Mouse (Mus musculus): ENCODE results near the gene Itpk1. TPM values are rescaled to one million over a fixed set of nuclear protein-coding genes. Genes with fewer than 3 reads are reported as not detected.
"Not testable (repeated sequence)": the region's sequence is repeated elsewhere in the genome, so short reads cannot be mapped to it uniquely, and the experiment has no call there.

Itpk1 gene
- polyA plus RNA-seq, 1 experiment from 2014 or later = 39.1 TPM

DNA sequence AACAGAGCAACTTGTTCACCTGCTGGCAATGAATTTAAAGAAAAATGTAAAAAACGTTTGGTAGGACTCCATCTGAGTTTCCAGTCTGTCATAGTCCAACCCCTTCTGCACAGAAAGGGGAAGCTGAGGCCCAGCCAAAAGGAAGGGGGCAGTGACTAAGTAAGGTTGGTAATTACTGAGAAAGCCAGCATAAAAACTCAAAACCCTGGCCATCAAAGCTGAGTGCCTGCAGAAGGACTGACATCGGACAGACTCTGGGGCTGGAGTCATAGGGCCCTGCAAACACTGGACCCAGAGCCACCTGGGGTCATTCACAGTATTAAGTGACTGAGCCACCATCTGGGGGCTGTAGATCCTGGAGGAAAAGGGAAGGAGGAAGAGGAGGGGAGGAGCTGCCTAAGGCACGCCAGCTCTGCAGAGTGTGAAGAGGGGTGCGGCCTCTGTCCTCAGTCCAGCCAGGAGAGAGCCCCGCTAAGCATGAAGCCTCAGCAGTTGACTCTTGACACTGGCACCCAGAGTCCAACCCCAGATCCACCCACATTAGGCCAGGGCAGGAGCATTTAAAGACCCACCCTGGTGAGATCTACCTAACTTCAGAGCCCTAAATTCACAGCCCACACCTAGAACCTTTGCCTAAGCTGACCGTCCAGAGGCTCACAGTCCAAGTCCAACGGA is 58.0 kb downstream of the Itpk1 start:
- WGBS = 73% methylated on average over 7 of the region's 7 CpGs
- no peaks in the 10 kb centered on the region for H3K36me3 ChIP-seq
- H3K4me3 ChIP-seq (replicated peaks) = no peak overlapping the region
- H3K9me3 ChIP-seq = no peaks in the 10 kb centered on the region
- H3K9ac ChIP-seq = no peak overlapping the region
- H3K4me2 ChIP-seq (replicated peaks) = no peak overlapping the region
- ATAC-seq = peak; percentile 25
- peaks cover 24% of the 10 kb centered on the region for H3K4me1 ChIP-seq (replicated peaks)
- H3K27me3 ChIP-seq (replicated peaks) = no peaks in the 10 kb centered on the region
- H3K27ac ChIP-seq = peak overlapping the region; percentile 58; the same call in 1 of the 2 replicates

DNA sequence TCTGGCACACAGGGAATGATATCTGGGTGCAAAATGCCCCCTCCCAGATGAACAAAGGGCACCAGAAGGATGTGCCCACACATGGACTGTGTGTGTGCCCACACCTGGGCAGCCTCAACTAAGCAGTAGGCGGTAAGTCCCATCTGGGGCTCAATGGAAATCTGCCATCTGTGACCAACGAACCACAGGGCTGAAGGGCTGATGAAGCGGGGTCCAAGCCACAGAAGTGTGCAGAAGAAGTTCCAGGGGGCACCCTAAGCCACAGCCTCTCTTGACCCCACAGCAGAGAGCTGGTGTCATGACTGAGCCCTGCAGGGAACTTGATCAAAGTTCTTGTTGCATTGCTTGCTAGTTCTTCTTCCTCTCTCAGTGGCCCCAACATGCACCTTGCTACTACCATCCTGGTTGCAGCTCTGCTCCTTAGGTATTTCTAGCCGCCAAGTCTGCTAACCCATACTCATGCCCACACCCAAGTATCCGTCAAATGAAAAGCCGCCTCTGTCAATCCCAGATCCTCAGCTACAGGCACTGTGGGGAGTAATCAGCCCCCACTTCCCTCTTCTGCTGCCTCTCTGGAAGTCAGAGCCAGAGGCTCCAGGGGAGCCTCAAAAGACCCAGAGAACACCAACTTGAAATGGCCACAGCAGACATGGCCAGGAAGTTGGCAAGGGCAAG is 58.7 kb downstream of the Itpk1 start:
- no peaks in the 10 kb centered on the region for H3K27me3 ChIP-seq (replicated peaks)
- no peak overlapping the region for H3K9ac ChIP-seq
- ATAC-seq = no peak
- no peaks in the 10 kb centered on the region for H3K36me3 ChIP-seq
- no peaks in the 10 kb centered on the region for H3K9me3 ChIP-seq
- WGBS = 88% methylated on average over 6 of the region's 6 CpGs
- no peak overlapping the region for H3K4me2 ChIP-seq (replicated peaks)
- peak overlapping the region; percentile 58; the same call in 1 of the 2 replicates for H3K27ac ChIP-seq
- peaks cover 24% of the 10 kb centered on the region for H3K4me1 ChIP-seq (replicated peaks)
- no peak overlapping the region for H3K4me3 ChIP-seq (replicated peaks)

DNA sequence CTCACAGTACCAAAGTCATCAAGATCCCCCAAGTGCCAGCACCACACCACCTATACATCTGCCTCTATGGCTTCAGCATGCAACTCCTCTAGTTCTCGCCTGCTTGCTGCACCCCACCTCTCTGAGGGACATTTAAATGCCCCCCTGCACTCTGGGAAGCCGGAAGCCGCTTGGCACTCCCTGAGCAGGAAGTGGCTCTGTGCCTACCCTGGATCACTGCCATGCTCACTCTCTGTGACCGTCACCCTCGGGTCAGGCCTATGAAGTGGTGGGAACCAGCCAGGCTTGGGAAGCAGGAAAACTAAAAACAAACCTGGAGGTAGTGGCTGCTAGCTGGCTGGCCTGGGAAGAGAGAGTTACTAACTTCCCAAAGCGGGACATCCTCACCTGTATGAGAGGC is 61.4 kb downstream of the Itpk1 start:
- Histone ChIP-seq H3K4me3 (replicated peaks) (no peak overlapping the region), H3K4me2 (replicated peaks) (no peak overlapping the region), H3K9ac (no peak overlapping the region), H3K9me3 (no peaks in the 10 kb centered on the region), H3K4me1 (replicated peaks) (peaks cover 27% of the 10 kb centered on the region), H3K36me3 (no peaks in the 10 kb centered on the region), H3K27me3 (replicated peaks) (no peaks in the 10 kb centered on the region), H3K27ac (no peak overlapping the region)
- WGBS = 83% methylated on average over 6 of the region's 6 CpGs
- no peak for ATAC-seq

DNA sequence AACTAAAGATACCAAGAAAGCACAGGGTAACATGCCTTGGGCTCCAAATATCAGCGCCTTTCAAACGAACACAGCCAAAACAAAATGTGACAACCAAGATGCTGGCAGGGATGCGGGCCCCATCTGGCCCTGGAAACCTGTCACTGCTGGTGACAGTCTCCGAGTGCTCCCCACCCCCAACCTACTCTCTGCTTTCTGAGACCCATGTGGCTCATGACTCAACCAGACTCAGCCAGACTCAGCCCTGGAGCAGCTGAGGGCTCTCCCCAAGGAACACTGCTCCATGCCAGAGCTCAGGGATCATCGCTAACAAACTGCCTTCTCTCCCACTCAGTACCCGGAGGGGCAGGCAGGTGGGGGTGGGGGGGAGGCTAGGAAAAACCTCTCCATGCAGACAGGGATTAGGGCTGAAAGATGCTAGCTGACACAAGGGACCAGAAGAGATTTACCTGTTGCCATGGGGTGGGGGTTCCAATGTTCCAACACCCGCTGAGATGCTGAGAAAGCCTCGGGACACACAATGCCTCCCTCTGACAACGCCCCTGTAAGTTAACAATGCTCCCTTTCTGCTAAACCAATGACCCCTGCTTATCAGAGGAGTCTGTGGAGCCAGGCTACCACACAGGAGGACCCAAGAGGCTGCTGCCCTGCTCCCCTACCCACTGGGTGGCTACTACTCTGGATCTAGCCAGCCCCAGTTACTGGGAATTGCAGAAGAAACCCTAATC is 64.1 kb downstream of the Itpk1 start:
- Histone ChIP-seq H3K27ac (no peak overlapping the region), H3K4me1 (replicated peaks) (peaks cover 6% of the 10 kb centered on the region; the same call in 1 of the 2 replicates), H3K4me2 (replicated peaks) (no peak overlapping the region), H3K27me3 (replicated peaks) (no peaks in the 10 kb centered on the region), H3K36me3 (no peaks in the 10 kb centered on the region), H3K4me3 (replicated peaks) (no peak overlapping the region), H3K9ac (no peak overlapping the region), H3K9me3 (no peaks in the 10 kb centered on the region)
- peak; percentile 27; the same call in 1 of the 2 replicates for ATAC-seq
- WGBS = 63% methylated on average over 9 of the region's 9 CpGs

DNA sequence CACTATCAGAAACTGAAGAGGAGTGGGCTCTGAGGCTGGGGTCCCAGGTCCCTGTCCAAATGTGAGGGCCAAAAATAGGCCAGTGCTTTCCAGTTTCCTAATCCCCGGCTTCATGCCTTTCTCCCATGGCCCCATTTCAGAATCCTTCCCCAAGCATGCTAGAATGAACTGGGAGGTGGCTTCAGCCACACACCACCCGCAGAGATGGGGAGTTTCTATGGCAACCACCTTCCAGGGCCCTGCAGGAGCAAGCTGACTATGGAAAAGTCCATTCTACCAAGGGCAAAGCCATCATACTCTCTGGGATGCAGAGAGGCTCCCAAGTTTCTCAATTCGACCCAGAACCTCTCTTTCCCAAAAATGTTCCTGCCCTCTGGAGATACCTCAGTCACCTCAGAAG is 65.9 kb downstream of the Itpk1 start:
- no peaks in the 10 kb centered on the region for H3K27me3 ChIP-seq (replicated peaks)
- H3K9ac ChIP-seq = no peak overlapping the region
- WGBS = 73% methylated on average over 3 of the region's 3 CpGs
- H3K36me3 ChIP-seq = no peaks in the 10 kb centered on the region
- no peak overlapping the region for H3K4me3 ChIP-seq (replicated peaks)
- ATAC-seq = no peak
- no peak overlapping the region for H3K27ac ChIP-seq
- no peaks in the 10 kb centered on the region for H3K9me3 ChIP-seq
- no peak overlapping the region for H3K4me2 ChIP-seq (replicated peaks)
- peaks cover 5% of the 10 kb centered on the region; the same call in 1 of the 2 replicates for H3K4me1 ChIP-seq (replicated peaks)

DNA sequence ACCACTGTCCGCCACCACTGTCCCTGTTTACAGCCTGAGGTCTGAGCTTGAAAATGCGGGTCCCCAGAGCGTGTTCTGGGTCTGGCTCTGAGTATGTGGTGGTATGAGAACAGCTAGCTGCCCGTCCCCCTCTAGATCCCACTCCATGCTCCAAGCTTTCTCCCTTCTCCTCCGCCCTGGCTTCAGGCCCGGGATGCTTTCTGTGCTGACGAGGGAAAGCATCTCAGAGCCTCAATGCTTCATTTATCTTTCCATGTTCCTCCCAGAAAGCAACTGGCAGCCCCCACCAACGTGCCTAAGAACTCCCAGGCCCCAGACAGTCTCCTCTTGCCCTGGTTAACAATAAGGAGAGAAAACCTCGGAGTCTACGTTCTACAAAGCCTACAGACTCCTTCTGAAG is 67.5 kb downstream of the Itpk1 start:
- Histone ChIP-seq H3K4me1 (replicated peaks) (peaks cover 13% of the 10 kb centered on the region; the same call in 1 of the 2 replicates), H3K9me3 (no peaks in the 10 kb centered on the region), H3K36me3 (no peaks in the 10 kb centered on the region), H3K4me2 (replicated peaks) (no peak overlapping the region), H3K9ac (no peak overlapping the region), H3K27me3 (replicated peaks) (no peaks in the 10 kb centered on the region), H3K4me3 (replicated peaks) (no peak overlapping the region), H3K27ac (no peak overlapping the region)
- WGBS = 78% methylated on average over 10 of the region's 10 CpGs
- no peak for ATAC-seq

DNA sequence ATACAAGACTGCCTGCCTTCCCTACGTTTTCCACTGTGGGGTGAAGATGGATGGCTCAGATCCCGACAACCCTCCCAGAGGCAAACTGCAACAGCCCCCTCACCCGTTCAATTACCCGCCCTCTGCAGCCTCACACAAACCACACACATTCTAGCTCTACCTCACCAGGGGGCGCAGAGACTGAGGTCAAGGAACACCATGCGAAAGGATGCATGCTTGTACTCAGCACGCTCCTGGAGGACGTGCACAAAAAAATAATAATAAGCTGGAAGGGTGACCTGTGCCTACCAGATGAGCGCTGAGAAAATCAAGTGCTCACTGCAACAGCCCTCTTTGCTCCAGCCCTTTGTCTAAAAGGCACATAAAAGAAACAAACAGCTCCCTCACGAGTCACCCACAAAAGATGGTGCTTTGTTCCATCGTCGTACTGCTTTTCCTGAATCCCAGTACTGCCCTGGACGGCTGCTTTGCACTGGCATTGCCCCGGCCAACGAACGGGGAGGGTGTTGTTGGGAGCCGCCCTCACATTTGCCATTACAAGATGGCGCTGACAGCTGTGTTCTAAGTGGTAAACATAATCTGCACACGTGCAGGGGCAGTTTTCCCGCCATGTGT is 70.2 kb downstream of the Itpk1 start:
- no peaks in the 10 kb centered on the region for H3K9me3 ChIP-seq
- peaks cover 15% of the 10 kb centered on the region for H3K4me1 ChIP-seq (replicated peaks)
- no peak overlapping the region for H3K4me2 ChIP-seq (replicated peaks)
- no peaks in the 10 kb centered on the region for H3K27me3 ChIP-seq (replicated peaks)
- no peak overlapping the region for H3K9ac ChIP-seq
- no peak for ATAC-seq
- WGBS = 74% methylated on average over 20 of the region's 20 CpGs
- H3K36me3 ChIP-seq = no peaks in the 10 kb centered on the region
- no peak overlapping the region for H3K27ac ChIP-seq
- no peak overlapping the region for H3K4me3 ChIP-seq (replicated peaks)

DNA sequence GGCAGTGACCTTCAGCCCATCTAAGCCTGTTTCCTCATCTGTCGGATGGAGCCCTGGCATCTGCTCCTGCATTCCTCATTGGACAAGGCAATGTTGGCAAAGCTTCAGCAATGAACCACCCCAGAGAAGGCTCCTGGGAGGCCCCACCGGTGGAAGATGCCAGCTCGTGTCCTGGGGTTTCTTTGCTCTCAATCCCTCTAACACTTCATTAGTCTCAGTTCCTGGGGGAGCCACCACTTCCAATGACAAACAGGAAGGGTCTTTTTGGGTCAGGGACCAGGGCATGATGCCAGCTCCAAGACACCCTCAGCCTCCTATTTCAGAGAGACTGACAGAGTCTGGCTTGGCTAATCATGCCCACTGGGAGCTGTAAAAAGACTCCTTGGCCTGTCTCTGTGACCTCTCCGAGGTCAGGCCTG is 71.6 kb downstream of the Itpk1 start:
- H3K9me3 ChIP-seq = no peaks in the 10 kb centered on the region
- no peaks in the 10 kb centered on the region for H3K27me3 ChIP-seq (replicated peaks)
- no peaks in the 10 kb centered on the region for H3K36me3 ChIP-seq
- WGBS = 68% methylated on average over 4 of the region's 4 CpGs
- H3K27ac ChIP-seq = 0 out of 2 replicates have a peak overlapping the region, but pooled peaks have one; percentile 2
- no peak overlapping the region for H3K9ac ChIP-seq
- no peak overlapping the region for H3K4me2 ChIP-seq (replicated peaks)
- no peak overlapping the region for H3K4me3 ChIP-seq (replicated peaks)
- peaks cover 15% of the 10 kb centered on the region for H3K4me1 ChIP-seq (replicated peaks)
- ATAC-seq = peak; percentile 13; the same call in 1 of the 2 replicates

DNA sequence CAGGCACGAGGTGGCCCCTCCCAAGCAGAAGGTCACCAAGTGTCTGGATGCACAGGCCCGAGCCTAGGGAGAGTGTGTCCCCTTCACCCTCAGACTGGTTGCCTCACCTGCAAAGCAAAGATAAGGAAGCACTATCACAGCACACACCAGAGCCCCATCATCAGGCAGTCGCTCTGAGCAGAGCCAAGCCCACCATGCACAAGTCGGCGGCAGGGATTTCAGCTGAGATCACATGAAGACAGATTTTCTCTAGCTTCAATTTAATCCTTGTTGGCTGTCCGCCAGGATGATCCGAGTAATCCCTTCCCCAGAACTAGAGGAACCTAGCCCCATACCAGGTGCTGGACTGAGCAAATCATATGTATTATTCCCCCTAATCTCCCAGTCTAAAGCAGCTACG is 73.0 kb downstream of the Itpk1 start:
- Histone ChIP-seq H3K27ac (no peak overlapping the region), H3K4me3 (replicated peaks) (no peak overlapping the region), H3K9ac (no peak overlapping the region), H3K27me3 (replicated peaks) (no peaks in the 10 kb centered on the region), H3K36me3 (no peaks in the 10 kb centered on the region), H3K4me1 (replicated peaks) (peaks cover 15% of the 10 kb centered on the region), H3K4me2 (replicated peaks) (no peak overlapping the region), H3K9me3 (no peaks in the 10 kb centered on the region)
- ATAC-seq = 0 out of 2 replicates have a peak, but pooled peaks have one; percentile 40
- WGBS = 41% methylated on average over 8 of the region's 8 CpGs

DNA sequence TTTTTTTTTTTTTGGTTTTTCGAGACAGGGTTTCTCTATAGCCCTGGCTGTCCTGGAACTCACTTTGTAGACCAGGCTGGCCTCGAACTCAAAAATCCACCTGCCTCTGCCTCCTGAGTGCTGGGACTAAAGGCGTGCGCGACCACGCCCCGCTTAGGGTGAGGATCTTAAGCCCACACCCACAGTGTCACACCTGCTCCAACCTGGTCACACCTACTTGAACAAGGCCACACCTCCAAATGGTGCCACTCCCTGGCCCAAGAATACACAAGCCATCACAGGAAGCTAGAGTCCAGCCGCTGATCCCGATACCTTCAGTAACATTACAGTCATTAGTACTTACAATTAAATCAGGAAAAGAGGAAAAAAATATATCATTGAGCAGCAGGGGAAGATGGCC is 74.3 kb downstream of the Itpk1 start:
- 90% methylated on average over 9 of the region's 9 CpGs for WGBS
- H3K4me2 ChIP-seq (replicated peaks); H3K27ac ChIP-seq; H3K9me3 ChIP-seq; H3K9ac ChIP-seq; H3K36me3 ChIP-seq; H3K4me3 ChIP-seq (replicated peaks); H3K27me3 ChIP-seq (replicated peaks): not testable (repeated sequence)
- H3K4me1 ChIP-seq (replicated peaks) = peaks cover 15% of the 10 kb centered on the region
- 0 out of 2 replicates have a peak, but pooled peaks have one; percentile 36 for ATAC-seq

DNA sequence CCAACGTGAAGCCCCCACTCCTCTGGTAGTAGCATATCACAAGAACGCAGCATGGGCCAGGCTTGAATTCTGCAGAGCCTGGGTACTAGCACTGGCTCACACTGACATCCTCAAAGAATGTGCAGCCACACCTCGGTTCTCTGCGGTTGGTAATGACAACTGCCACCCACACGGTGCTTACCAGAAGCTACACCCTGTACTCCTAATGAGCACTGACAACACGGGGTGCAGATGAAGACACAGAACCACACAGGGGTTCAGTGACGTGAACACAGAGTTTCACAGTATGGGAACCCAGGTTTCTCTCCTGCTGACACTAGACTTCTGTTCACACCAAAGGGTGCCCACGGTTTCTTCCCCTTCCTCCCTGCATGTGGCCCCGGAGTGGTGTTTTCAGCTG is 76.5 kb downstream of the Itpk1 start:
- no peaks in the 10 kb centered on the region for H3K9me3 ChIP-seq
- no peak overlapping the region for H3K4me2 ChIP-seq (replicated peaks)
- H3K9ac ChIP-seq = no peak overlapping the region
- H3K27ac ChIP-seq = no peak overlapping the region
- no peak overlapping the region for H3K4me3 ChIP-seq (replicated peaks)
- WGBS = 70% methylated on average over 9 of the region's 9 CpGs
- H3K27me3 ChIP-seq (replicated peaks) = no peaks in the 10 kb centered on the region
- H3K36me3 ChIP-seq = no peaks in the 10 kb centered on the region
- no peak for ATAC-seq
- H3K4me1 ChIP-seq (replicated peaks) = peaks cover 23% of the 10 kb centered on the region

DNA sequence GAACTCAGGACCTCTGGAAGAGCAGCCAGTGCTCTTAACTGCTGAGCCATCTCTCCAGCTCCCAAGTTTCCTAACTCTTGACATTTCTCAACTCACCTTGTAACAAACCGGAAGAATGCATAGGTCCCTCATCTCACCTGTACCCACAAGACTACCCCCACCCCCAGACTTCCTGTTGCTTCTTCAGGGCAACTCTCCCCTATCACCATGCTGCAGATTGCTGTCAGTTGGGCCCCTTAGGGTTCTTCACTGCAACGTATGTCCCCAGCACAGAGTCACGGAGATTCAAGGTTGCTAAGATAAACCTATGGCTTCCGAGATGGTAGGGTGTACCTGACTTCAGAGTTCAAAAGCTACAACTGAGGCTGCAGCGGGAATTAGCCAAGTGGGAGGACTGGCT is 77.2 kb downstream of the Itpk1 start:
- no peak overlapping the region for H3K27ac ChIP-seq
- peaks cover 25% of the 10 kb centered on the region for H3K4me1 ChIP-seq (replicated peaks)
- no peak overlapping the region for H3K9ac ChIP-seq
- no peak overlapping the region for H3K4me3 ChIP-seq (replicated peaks)
- no peak for ATAC-seq
- H3K9me3 ChIP-seq = no peaks in the 10 kb centered on the region
- 85% methylated on average over 5 of the region's 5 CpGs for WGBS
- H3K4me2 ChIP-seq (replicated peaks) = no peak overlapping the region
- H3K36me3 ChIP-seq = no peaks in the 10 kb centered on the region
- H3K27me3 ChIP-seq (replicated peaks) = no peaks in the 10 kb centered on the region
